Mouse (Mus musculus) liver, embryonic 14.5 days (tissue): ENCODE data around the gene Gm27029.

Experiments used
- CTCF ChIP-seq: IDR thresholded peaks from 2 replicates; pipeline ENCODE4 v1.5.1; 2016; ENCODE audit warnings: antibody characterized with exemption, low read depth, control low read depth
- EP300 ChIP-seq: IDR thresholded peaks from 2 replicates; pipeline ENCODE4 v1.6.1; 2016; ENCODE audit warnings: antibody characterized with exemption, low read depth

DNA sequence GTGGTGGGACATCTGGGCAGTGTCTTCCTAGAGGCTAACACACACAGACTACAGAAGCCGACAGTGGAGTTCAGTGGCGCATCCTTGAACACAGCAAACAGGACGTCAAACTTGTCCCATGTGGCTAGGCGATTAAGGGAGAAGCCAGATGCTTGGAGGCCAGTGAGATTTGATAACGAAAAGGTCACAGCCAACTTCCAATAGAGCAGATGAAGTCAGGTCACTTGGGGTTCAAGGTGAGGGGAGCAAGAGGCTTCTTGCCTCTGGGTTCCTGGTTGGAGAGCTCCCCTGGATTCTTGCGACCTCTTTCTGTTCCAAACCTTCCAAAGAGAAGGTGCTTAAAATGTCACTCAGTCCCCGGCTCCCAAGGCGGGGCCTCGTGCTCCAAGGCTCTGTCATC is 64.8 kb downstream of the Gm27029 start:
- TF ChIP-seq EP300 (no peak), CTCF (no peak)
